Mouse (Mus musculus) urinary bladder, postnatal 0 days (tissue): Measurements from ENCODE around the gene Cep85l. TPM values are rescaled to one million over a fixed set of nuclear protein-coding genes. Genes with fewer than 3 reads are reported as not detected.

ENCODE experiments used
- polyA plus RNA-seq: library from polyadenylated mRNA; unstranded; fragments of >200 nt; fragmentation: Nextera tagmentation; extraction: Ambion mirVana; gene quantifications from 2 replicates; pipeline ENCODE4 v1.2.1, GENCODE M21; 2015

The Cep85l gene
- 3.4 and 3.8 TPM in 2 replicates for polyA plus RNA-seq

DNA sequence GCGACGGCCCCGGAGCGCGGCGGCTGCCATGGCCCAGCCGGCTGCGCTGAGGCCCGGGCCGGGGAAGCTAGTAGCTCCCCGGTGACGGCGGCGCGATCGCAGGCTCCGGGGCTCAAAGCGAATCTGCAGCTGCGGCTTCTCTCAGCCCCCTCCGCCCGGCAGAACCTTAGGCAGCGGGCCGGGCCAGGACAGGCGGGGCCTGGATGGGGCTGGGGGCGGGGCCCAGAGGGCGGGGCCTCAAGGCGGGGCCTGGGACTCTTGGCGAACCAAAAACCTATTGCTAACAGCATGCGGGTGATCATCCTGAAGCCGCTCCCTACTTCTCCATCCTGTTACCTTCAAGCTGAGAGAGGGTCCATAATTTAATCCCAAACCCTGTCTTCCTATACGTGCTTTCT lies at the start of gene Cep85l:
Gene Cep85l (minus strand): TSS at position 239 of the 398 bp plus-strand sequence.

DNA sequence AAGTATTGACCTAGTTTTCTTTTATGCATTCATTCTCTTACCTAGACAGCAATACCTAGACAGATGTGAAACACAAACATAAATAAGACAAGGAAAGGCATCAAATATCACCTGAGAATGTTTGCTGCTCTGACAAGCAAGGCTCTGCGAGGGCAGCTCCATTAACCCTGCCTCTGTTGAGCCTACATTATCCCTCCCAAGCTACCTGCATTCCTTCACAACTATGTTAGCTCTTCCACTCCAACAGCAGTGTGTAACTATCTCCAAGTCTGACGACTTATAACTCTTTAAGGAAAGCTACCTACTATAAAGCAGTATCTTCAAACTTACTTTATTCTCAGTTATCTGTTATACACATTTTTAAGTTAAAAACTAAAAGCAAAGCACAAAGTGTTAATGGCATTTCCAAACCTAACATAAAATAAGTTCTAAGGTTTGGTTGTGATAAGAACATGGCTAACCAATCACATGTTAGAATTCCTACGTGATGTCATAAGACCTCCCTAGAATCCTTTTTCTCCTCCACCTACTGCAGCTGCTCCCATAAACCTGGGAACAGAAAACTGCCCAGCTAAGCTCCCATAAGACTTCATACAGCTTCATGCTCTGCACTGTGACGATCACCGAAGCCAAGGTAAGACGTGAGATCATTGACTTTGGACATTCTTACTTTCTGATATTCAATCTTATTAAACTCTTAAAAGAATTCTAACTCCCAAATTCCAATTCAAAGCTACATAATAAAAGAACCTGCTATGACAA lies 42.4 kb downstream of the Cep85l start, which contains the start of gene Pln:
Gene Pln (plus strand): TSS at position 506 of the 762 bp plus-strand sequence.

Other genes starting within 250 kb of the Cep85l start
- 2.5 and 3.9 TPM in 2 replicates for gene Pln, start 42.3 kb downstream of the Cep85l start, polyA plus RNA-seq
- gene Asf1a, start 216.8 kb upstream of the Cep85l start, polyA plus RNA-seq = 50.8 and 54.4 TPM in 2 replicates